Mouse (Mus musculus) gastrocnemius, postnatal 10 days (tissue): ENCODE measurements around the gene Tpbgl. TPM values are rescaled to one million over a fixed set of nuclear protein-coding genes. Genes with fewer than 3 reads are reported as not detected.

Experiments
- DNase-seq: peaks from one replicate; pipeline ENCODE4 v3.0.0; 2021; ENCODE audit warnings: mixed read lengths
- long read RNA-seq, 2 experiments: library from polyadenylated mRNA; stranded (forward); transcript quantifications; one replicate each; pipeline ENCODE4 v2.0.0; 2021
- total RNA-seq, 2 experiments: library from RNA; stranded (reverse); gene quantifications; 2 replicates each; pipeline ENCODE4 v1.2.3; 2021

Tpbgl gene
- 10 to 100 TPM; 36.4 to 42.1 TPM for total RNA-seq
- long read RNA-seq, experiment 1, transcript Tpbgl-201 (1 exons, 3,022 nt) = major isoform, 113 of 113 reads
- long read RNA-seq, experiment 1, partial matches to known transcripts = 0 of 113 reads
- long read RNA-seq, experiment 1, other reads (novel, unspliced or antisense) = 0 of 113 reads
- long read RNA-seq, experiment 2, transcript Tpbgl-201 (1 exons, 3,022 nt) = major isoform, 132 of 132 reads
- long read RNA-seq, experiment 2, partial matches to known transcripts = 0 of 132 reads
- long read RNA-seq, experiment 2, other reads (novel, unspliced or antisense) = 0 of 132 reads

DNA sequence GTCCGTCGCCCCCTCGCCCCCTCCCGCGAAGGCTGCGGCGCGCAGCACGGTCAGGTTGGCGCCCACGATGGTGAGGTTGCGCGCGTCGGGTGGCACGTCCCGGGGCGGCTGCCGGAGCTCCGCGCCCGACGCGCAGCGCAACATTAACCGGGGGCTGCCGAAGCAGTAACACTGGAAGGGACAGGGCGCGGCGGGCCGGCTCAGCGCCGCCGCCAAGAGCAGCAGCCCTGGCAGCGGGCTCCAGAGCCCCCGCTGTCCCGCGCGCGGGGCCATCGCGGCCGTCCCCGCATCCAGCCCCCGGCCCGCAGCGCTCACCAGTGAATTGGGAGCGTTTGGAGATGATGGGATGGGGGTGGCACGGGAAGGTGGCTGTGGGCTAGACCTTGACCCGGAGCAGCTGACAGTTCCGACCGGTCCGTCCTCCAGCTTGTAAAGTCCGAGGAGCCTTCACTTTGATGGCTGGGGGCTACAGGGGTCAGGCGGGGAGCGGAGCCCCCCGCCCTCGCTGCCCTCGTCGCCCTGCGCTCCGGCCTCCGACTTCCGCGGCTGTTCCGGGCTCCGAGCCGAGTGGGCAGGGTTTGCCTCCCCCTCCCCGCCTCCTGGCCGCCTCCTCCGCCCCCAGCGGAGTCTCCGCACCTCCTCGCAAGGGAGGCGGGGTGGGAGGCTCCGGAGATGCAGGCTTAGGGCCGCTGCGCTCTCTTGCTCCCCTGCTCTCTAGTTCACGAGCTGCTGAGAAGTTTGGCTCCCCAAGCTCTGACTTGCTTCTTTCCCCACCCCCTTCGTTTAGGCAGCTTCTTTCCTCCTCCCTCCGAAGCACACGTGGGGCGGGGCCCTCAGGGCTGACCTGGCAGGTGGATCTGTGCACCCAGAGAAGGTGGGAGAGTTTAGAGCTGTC is at the start of gene Tpbgl:
Gene Tpbgl, minus strand, starts transcription at position 728 of the 895 bp plus-strand sequence.
- peak; percentile 75 for DNase-seq

DNA sequence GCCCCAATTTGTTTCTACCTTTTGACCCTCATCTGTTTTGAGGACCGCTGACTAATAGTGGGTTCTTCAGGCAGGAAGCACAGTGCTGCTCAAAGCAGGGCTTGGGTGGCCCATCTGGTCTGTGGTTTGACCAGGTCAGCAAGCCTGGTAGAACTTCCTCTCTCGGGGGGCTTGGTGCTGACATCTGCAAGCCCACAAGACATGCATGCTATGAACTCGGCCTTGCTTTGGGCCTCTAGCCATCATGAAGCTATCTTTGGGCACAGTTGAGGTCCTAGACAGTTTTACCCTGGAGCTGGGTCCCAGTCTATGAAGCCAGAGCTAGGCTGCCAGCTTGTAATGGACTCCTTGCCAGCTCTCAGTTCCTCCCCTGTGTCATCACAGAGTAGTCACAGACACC is 48.0 kb upstream of the Tpbgl start:
- no peak for DNase-seq

DNA sequence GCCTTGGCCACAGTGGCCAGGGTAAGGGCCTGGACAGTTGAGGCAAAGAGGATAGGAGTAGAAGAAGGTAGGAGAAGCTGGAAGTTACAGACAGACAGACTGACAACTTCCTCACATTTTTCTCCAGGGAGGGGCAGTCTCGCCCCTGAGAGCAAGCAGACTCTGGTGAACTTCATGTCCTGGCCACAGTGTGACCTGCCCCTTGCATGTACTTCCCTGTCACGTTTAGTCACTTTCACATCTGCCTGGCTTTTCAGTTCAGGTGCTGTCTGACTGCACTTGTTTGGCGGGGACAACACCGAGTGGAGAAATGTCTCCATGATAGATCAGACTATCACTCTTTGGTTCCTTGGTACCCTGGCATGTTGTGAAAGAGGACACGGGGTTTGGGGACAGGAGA is 47.3 kb upstream of the Tpbgl start:
- DNase-seq = no peak

DNA sequence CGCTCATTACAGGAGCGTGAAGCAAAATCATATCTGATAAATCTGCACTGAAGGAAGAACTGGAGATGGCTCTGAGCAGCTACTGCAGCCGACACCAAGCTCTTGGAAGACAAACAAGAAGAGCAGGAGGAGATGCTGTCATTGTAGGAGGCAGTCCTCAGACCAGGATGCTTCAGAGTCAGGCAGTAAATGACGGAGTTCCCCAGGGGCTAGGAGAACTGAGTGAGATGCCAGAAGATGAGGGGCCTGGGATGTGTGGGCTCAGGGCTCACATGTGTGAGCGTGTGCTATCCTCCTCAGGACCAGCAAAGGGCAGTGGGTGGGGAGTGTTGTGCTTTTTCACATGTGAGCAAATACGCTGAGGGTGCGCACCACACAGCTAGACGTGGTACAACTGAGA is 46.3 kb upstream of the Tpbgl start:
- no peak for DNase-seq

DNA sequence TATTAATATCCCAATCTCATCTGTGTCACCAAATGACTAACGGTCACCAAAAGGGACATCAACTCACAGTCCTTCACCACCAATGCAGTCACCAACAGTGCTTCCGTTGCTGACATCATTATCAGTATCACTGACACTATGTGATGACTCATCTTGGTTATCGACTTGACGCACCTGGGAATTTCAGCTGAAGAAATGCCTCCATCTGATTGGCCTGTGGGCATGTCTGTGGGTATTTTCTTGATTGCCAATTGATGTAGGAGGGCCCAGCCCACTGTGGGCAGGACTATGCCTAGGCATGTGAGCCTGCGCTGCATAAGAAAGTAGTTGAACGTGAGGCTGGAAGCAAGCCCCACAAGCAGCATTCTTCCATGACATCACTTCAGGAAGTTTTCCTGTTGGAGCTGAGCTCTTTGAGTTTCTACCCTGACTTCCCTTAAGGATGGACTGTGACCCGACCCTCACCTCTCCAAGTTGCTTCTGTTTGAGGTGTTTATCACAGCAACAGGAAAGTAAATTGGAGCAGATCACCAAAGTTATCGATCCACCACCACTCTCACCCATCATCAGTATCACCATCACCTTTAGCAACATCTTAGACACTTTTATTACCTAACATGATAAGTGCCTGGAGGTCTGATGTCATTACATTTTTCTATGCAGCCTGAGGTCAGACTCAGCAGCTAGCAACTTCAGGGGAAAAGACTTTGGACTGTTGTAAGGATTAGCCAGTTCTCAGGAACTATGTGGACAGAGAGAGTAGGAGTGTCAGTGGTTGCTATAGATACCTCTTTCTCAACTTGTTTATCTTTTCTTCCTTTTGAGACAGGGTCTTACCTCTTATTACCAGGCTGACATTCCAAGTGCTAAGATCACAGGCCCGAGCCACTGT is 44.9 kb upstream of the Tpbgl start:
- no peak for DNase-seq

DNA sequence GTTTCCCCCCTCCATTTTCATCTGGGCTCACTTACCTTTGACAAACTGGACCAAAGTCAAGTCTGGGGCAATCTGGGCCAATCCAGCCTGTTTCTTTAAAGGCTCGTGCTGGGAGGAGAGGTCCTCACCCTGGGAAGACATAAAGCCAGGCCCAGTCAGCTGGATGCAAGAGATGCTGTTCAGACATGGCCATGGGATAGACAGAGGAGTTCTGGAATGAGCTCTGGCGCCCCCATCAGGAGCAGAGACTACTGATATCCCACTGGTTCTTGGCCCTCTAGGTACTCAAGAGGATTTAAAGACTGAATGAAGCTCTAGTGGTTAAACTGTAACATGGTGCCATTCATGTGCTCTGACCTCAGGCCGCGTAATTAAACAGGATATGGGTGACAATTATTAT is 44.0 kb upstream of the Tpbgl start:
- DNase-seq = no peak

DNA sequence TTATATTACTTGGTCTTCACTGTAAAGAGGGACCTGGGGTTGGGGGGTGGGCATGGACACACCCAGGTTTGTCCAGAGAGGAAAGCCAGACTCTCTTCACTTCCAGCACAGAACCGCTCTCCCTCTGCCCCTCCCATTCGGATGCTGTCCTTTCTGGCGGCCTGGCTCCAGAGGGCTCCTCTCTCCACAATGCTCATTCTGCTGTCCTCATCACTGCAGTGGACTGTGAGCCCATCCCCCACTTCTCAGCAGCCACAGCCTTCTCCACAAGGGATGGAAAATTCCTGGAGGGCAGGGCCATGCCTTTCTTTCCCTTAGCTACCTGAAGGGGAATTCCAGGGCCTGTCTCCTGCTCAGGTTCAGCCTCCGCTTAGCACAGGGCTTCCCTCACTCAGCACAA is 41.9 kb upstream of the Tpbgl start:
- no peak for DNase-seq

DNA sequence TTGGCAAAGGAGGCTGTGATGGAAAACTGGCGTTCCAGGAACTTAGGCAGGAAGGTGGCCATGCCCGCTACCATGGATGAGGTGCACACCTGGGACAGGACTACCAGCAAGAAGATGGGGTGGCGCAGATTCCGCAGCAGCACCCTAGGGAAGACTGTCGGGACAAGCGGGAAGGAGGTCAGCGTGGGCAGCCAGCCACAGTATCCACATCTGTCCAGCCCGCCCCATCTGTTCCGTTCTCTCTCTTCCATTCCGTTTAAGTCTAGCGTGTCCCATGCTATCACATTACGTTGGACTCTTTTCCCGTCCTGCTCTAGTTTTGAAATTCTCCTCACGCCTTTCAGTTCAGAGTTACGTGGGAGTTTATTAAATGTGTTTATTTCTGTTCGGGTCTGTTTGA is 40.2 kb upstream of the Tpbgl start:
- DNase-seq = peak; percentile 50

DNA sequence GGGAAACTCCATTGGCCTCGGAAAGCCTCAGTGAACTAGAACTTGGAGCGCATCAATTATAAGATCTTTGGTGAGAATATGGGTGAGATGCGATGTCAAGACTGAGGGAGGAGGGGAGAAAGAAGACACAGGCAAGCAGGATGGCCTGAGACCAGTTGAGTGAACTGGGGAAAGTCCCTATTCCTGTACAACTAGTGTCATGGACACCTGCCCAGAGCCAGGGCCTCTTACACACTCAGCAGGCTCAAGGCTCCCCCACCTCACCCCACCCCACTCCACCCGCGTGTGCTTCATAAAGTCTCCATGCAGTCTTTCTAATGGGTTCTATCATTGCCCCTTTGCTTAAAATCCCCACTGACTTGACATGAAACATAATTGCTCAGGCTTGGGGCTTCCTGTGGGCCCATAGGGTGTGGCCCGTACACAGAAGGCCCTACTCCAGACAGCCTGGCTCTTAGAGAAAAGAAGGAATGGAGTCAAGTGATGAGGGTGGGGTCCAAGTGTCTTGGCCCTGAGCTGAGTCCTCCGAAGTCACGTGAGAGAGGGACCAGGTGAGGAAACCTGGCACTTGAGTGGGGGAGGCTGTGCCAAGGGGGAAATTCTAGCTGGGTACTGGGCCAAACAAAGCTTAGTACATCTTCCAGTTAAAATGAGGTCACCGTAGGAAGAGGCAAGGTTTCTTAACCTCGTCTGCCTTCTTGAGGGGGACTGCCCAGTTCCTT is 39.0 kb upstream of the Tpbgl start:
- DNase-seq = no peak

DNA sequence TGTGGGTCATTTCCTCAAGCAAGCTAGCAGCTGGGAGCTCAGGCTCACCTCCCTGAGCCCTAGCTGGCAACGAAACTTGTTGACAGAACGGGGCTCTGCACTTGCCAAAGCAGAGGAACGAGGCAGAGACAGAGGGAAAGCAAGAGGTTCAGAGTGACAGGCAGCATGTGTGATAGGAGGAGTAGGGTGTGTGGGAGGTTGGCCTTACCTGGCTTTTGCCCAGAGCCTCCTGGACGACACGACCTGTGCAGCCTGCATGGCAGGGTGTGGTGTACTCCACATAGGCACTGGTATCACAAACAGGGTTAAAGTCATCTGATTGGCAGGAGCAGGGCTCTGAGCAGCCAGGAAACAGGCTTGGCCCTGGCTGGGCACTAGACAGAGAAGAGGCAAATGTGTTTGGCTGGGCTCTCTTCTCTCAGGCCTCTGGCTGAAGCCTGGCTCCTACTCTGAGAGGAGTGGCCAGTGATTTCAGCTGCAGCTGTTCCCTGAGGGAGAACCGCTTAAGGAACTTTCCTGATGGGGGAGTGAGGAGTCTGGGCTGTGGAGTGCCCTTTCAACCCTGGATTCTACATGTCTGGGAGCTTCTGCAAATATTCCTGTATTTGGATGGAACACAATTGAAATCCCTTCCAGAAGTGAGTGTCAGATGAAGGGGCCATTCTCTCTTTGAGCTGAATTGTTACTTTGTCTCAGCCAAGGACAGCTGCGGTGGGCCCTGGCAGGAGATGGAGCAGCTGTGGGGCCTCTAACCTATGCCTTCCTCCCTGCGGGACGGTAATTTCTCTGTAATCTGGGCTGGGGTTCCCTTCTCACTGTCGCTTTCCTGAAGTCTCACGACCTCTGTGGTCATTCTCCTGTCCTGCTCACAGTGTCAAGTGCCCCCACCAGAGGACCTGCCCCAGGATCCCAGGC is 37.9 kb upstream of the Tpbgl start:
- DNase-seq = peak; percentile 70

DNA sequence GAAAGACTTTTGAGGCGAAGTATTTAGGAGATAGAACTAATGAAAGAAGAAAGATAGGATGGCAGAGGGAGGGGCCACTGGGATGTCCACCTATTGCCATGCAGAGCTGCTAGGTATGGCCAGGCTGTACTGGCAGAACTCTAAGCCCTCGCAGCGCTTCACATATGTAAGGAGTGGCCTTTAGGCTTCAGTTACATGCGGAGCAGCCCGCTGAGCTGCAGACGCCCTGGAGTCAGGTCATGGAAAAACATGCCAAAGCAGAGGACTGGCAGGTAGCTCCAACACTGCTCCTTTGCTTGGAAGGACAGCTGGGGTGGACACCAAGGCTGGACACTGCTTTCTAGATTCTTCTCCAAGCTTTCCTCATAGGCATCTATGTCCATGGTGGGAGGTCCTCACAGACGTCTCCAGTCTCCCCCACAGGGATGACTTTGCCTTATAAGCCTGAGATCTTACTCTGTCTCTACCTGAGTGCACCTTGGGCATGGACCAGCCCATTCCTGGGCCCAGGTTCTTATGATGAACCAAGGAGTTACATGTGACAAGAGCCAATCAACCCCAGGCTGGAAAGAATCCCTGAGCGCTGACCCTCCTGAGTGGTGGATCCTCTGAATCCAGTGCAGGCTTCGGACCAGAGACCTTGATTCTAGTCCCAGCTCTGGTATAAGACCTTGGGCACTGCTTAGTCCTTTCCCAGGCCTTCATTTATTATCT is 36.8 kb upstream of the Tpbgl start:
- no peak for DNase-seq

DNA sequence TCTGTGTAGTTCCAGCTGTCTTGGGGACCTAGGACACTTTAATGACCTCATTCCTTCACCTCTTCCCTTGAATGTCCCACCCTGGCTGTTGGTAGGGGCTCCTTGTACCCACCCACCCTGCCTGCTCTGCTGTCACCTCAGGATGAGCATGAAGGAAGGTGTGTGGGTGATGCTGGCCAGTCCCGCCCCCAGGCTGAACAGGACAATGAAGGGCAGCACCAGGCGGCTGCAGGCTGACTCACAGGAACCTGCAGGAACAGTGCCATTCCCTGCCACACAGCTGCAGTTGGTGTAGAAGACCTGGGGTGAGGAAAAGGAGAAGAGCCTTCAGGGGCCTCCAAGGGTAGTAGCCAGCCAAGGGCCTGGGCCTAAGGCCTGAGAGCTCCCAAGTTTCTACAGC is 35.4 kb upstream of the Tpbgl start:
- no peak for DNase-seq

DNA sequence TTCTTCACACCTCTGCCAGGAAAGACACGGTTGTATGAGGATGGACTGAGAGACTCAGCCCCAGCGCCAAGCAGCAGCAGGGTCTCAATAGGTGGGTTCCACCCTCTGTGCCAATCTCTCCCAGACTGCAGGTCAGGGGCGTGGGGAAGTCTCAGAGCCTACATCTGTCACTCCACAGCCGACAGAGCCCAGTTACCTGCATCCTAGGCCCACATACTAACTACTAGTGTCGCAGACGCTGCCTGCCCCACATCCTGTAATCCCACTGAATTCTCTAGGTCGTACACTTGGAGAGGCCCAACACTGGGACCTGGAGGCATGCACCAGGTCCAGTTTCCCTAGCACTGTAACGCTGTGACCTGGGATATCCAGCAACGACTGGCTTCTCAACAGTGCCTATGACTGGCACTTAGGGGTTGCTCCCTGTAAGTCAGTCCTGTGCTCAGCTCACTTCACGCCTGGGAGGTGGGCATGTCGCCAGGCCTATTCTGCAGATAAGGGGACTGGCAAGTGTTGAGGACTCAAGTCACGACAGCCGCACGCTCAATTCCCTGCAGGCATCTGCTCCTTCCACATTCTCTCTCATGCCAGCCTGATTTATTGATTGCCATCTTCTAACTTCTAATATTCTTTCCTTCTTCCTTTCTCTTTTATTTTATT is 34.8 kb upstream of the Tpbgl start:
- peak; percentile 59 for DNase-seq

DNA sequence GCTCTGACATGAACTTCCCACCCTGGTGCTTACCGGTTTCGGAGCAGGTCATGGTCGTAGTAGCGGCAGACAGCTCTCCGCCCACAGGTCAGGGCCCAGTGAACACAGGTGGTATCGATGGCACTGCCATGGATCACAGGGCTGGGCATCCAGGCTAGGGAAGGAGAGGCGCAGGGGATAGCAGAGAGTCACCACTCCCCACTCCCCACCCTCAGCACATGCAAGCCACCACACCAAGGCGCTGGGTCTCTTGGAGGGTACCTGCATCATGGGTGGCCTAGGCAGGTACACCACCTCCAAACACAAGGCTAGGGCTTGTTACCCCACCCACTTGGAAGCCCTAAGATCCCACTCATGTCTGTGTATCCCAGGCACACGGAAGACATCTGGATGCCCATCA is 34.2 kb upstream of the Tpbgl start:
- DNase-seq = no peak

DNA sequence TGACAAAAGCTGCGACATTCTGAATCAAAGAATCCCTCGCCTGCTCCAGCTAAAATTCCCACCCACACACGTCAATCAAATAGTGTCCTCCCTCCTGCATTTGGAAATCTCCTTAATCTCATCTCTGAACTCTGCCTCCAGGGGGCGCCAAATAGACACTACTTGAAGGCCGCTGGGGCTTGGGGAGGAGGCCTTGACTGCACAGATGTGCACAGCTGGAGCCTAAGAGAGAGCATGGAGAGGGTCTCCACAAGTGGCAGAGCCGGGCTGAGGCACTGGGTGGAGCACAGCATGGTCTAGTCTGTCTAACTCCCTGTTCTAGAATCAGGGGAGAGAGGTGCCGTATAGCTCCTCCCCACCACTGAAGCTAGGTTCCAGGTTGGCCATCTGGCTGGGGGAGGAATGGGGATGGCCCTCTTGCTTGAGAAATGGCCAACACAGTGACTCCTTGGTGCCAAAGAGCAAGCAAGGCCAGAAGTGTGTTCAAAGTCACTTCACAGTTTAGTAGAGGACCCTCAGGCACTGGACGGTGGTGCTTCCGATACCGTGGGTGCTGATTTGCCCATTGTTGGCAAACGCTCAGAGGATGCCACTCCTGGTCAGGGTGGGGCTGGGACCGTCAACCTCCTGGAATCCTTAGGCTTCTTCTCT is 32.6 kb upstream of the Tpbgl start:
- peak; percentile 92 for DNase-seq

DNA sequence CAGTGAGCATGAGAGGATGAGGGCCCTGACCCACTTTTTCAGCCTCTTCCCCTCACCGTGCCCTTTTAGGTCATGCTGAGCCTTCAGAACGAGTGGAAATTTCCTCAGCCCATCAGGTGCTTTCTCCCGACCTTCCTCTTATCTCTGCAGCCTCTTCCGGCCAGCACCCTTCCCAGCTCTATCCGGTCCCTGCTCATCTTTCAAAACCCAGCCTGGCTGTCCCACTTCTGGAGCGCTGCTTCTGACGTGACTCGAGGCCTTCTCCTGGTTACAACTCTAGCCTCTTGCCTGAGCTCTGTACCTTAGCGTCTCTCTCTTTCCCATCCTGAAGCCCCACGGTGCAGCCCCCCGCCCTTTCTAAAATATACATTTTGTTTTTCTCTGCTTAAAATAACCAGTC is 27.3 kb upstream of the Tpbgl start:
- DNase-seq = no peak

DNA sequence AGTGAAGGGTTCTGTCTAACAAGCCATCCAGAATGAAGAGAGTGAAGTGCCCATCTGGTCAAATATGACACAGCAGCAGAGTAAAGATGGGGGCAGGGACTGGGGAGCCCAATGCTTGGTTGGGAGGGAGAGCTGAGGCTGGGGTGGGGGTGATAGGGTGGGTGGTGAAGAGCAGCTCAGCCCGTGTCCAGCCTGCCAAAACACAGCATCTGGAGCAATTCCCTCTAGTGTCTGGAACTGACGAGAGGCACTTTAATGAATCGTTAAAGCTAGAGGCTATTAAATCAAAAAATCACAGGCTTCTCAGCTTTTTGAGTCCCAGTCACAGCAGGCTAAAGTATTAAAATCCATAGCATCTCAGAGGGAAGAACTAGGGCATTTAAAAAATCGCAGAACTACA is 22.7 kb upstream of the Tpbgl start:
- no peak for DNase-seq

DNA sequence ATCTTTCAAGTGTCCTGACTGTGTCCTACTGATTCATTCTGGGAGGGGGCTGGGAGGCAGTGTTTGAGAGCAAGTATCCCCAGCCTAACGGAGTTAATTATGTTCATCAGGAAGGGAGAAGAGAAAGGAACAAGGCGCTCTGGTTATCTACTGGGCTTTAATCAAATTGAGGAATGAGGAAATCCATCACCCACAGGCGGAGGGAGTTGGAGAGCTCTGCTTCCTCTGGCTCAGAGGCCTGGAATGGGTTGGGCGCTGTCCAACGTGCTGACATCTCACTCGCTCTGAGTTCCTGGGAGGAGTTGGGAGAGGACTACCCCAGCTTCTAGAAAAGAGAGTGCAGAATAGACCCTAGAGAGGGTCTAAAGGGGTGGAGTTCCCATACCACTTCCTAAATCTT is 21.7 kb upstream of the Tpbgl start:
- DNase-seq = peak; percentile 82

DNA sequence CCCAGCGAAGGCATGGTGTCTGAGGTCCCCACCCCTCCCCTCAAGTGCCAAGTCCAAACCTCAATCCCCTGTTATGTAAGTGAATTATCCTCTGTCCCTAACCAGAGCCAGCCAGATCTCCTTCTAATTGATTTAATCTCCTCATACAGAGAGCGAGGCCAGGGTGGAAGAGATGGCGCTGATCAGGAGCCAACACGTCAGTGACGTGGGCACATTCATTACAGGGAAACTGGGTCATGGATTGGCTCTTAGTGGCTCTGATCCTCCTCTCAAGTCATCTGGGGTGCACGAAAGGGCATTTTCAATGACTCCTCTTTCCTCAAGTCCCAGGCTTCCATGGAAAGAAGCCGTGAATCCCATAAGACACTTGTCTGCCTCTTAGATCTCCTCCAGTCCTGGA is 17.8 kb upstream of the Tpbgl start:
- no peak for DNase-seq
